Mouse (Mus musculus) forebrain, embryonic 15.5 days (tissue): ENCODE measurements around the gene Gna15. TPM values are rescaled to one million over a fixed set of nuclear protein-coding genes. Genes with fewer than 3 reads are reported as not detected.

Experiments used
- ATAC-seq: fragments of 200-750 bp; cut with Nextera tagmentation; replicated peaks from 2 replicates; pipeline ENCODE4 v1.8.0; 2017; ENCODE audit warnings: mild to moderate bottlenecking, moderate TSS enrichment, moderate library complexity
- H3K27ac ChIP-seq: fragments of 300-500 bp; sonication (generic); replicated peaks from 2 replicates; pipeline ENCODE4 v1.5.1; 2015; ENCODE audit warnings: mild to moderate bottlenecking, inconsistent platforms
- H3K27me3 ChIP-seq: fragments of 300-500 bp; sonication (generic); 2 replicates; pipeline ENCODE4 v1.6.1; 2015; ENCODE audit warnings: inconsistent platforms
- H3K36me3 ChIP-seq: fragments of 300-500 bp; sonication (generic); 2 replicates; pipeline ENCODE4 v1.6.1; 2015; ENCODE audit warnings: mild to moderate bottlenecking, inconsistent platforms
- H3K4me1 ChIP-seq: fragments of 300-500 bp; sonication (generic); 2 replicates; pipeline ENCODE4 v1.6.1; 2015; ENCODE audit warnings: inconsistent platforms
- H3K4me2 ChIP-seq: fragments of 300-500 bp; sonication (generic); replicated peaks from 2 replicates; pipeline ENCODE4 v1.6.1; 2015; ENCODE audit warnings: mild to moderate bottlenecking, inconsistent platforms
- H3K4me3 ChIP-seq: fragments of 300-500 bp; sonication (generic); 2 replicates; pipeline ENCODE4 v1.5.1; 2015; ENCODE audit warnings: mild to moderate bottlenecking, inconsistent platforms
- H3K9ac ChIP-seq: fragments of 300-500 bp; sonication (generic); replicated peaks from 2 replicates; pipeline ENCODE4 v1.6.1; 2015; ENCODE audit warnings: mild to moderate bottlenecking, inconsistent platforms
- H3K9me3 ChIP-seq: fragments of 300-500 bp; sonication (generic); 2 replicates; pipeline ENCODE4 v1.6.1; 2016; ENCODE audit warnings: inconsistent platforms
- WGBS: fragments of 180-500 bp; shearing (Covaris S2); methylation state at CpG from one replicate; pipeline ENCODE4 v1.1.7; 2015; ENCODE audit warnings: mixed read lengths; 5-methylcytosine and 5-hydroxymethylcytosine counted together
- microRNA-seq: library from miRNA; unstranded; fragments of <30 nt; microRNA quantifications from one replicate; pipeline ENCODE4, GENCODE M21; 2016
- polyA plus RNA-seq: library from polyadenylated mRNA; unstranded; fragments of >200 nt; fragmentation: Nextera tagmentation; extraction: Ambion mirVana; gene quantifications from 2 replicates; pipeline ENCODE4 v1.2.1, GENCODE M21; 2015

Gna15 gene
- polyA plus RNA-seq, 1 experiment from 2014 or later: 0.84 TPM

DNA sequence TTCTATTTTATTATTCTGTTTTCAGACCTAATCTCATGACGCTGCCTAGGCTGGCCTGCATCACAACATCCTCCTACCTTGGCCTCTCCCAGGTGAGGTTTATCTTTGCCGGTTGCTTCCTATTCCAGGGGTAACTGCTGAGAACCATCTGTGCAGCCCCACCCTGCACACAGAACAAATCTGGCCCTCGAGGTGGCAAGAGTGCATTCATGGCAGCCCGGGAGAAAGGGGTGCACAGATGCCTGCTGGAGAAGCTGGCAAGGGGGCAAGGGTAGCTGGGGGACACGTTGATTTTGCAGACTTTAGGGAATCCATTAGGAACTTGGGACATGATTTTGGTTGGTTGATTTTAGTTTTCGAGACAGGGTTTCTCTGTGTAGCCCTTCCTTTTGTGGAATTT, 65.8 kb downstream of the Gna15 start:
- no peak overlapping the region for H3K4me2 ChIP-seq
- H3K4me1 ChIP-seq: no peaks in the 10 kb centered on the region
- ATAC-seq: no peak
- H3K9me3 ChIP-seq: no peaks in the 10 kb centered on the region
- H3K36me3 ChIP-seq: no peaks in the 10 kb centered on the region; the same call in 1 of the 2 replicates
- no peak overlapping the region for H3K27ac ChIP-seq
- 77% methylated on average over 6 of the region's 6 CpGs for WGBS
- peaks cover 61% of the 10 kb centered on the region for H3K27me3 ChIP-seq
- no peak overlapping the region for H3K9ac ChIP-seq
- H3K4me3 ChIP-seq: no peak overlapping the region

DNA sequence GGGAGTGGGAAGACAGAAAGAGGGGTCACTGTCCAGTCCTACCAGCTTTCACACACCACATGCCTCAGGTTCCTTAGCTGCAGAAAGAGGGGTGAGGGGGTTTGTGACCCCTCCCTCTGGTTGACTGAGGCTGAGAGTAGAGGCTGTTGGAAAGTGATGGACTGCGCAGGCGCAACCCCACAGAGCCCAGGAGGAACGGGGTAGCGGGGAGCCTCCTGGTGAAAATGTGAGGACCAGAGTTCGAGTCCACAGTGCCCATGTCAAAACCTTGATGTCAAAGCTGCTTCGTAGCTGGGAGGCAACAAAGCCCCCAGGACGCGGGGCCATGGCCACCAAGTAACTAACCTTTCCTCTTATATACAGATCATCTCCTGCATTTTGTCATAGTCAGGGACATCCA, 66.4 kb downstream of the Gna15 start:
- Histone ChIP-seq H3K9ac (no peak overlapping the region), H3K27ac (no peak overlapping the region), H3K9me3 (no peaks in the 10 kb centered on the region), H3K27me3 (peaks cover 61% of the 10 kb centered on the region), H3K4me2 (no peak overlapping the region), H3K4me1 (no peaks in the 10 kb centered on the region), H3K4me3 (no peak overlapping the region), H3K36me3 (no peaks in the 10 kb centered on the region; the same call in 1 of the 2 replicates)
- WGBS: 83% methylated on average over 8 of the region's 8 CpGs
- no peak for ATAC-seq

DNA sequence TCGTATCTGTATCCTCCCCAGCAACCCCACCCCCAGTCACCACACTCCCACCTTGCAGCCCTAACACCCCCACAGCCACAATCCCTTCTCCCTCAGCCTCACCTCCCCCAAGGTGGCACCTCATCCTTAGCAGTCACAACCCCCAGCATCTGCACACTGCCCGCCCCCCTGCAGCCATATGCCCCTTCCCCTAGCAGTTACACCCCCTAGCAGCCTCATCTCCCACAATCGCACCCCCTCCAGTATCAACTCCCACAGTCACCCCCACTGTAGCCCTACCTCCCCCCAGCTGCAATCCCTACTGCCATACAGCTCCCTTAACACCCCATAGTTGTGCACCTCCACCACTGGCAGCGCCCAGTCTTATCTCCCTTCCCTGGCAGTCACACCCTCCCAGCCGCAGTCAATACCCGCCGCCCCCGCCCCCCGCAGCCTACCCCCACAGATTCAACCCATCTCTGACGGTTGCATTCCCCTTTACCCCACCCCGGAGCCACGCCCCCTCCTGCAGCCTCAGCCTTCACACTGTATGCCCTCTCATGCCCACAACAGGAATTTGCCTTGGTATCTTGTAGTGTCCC, 67.0 kb downstream of the Gna15 start:
- H3K4me1 ChIP-seq: no peaks in the 10 kb centered on the region
- no peak overlapping the region for H3K9ac ChIP-seq
- H3K4me3 ChIP-seq: no peak overlapping the region
- no peaks in the 10 kb centered on the region for H3K9me3 ChIP-seq
- ATAC-seq: 0 out of 2 replicates have a peak, but pooled peaks have one; percentile 18
- H3K4me2 ChIP-seq: no peak overlapping the region
- no peak overlapping the region for H3K27ac ChIP-seq
- WGBS: 50% methylated on average over 12 of the region's 12 CpGs
- no peaks in the 10 kb centered on the region; the same call in 1 of the 2 replicates for H3K36me3 ChIP-seq
- H3K27me3 ChIP-seq: peaks cover 61% of the 10 kb centered on the region

DNA sequence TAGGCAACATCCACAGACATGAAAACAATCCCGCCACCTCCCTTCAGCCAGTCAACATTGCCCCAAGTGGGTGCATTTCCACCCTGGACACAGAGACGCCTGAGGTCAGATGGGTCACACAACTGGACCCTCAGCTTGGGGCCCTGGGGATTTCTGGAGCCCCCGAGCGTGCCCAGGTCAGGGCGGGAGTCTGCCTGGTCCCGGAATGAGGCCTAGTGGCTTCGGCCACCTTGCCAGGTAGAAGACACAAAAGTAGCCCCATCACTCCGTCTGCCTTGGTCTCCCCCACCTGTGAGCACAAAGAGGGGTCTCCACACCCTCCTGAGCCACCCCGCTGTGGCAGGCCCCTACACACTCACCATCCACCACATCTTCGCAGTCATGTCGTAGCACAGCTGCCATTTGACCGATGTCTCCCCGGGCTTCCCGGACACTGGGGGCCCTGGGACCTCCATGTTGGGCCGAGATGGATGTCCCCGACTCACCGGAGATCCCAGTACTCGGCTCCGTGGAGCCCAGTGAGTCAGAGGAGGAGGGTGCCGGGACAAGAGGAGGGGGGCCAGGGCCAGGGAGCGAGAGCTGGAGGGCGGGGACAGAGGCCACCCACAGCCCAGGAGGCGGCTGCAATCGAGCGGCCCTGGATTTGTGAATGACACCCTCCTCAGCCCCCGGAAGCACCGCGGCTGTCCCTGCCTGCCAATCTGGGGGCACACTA, 68.7 kb downstream of the Gna15 start, which contains the start of gene Nfic:
Nfic (minus strand) TSS at position 455 of the 715 bp plus-strand sequence.
- no peak within 1 kb of the TSS for H3K27ac ChIP-seq
- no peaks in the 10 kb centered on the region for H3K9me3 ChIP-seq
- H3K4me3 ChIP-seq: no peak within 1 kb of the TSS
- H3K36me3 ChIP-seq: no peaks in the 10 kb centered on the region
- peaks cover 61% of the 10 kb centered on the region for H3K27me3 ChIP-seq
- 65% methylated on average over 28 of the region's 28 CpGs for WGBS
- no peak for ATAC-seq
- H3K4me2 ChIP-seq: no peak within 1 kb of the TSS
- H3K4me1 ChIP-seq: no peaks in the 10 kb centered on the region
- H3K9ac ChIP-seq: no peak within 1 kb of the TSS

DNA sequence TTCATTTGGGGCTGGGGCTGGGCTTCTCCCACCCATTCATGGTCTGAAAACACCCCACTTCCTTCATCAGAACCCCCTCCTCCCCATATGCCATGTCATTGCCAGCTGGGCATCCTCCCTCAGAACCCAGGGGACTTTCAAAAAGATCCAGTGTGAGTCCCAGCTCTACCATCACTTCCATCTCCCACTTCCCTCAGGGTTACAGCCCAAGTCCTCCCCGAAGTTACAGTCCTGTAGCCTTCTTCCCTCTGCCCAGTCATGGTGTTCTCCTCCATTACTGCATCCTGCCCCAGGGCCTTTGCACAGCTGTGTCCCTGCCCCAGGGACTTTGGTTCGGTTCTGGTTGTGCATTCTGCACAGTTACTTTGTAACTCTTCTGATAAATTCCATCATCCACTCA, 69.9 kb downstream of the Gna15 start:
- Histone ChIP-seq H3K4me2 (no peak overlapping the region), H3K27ac (no peak overlapping the region), H3K36me3 (no peaks in the 10 kb centered on the region), H3K9me3 (no peaks in the 10 kb centered on the region), H3K4me1 (no peaks in the 10 kb centered on the region), H3K9ac (no peak overlapping the region), H3K4me3 (no peak overlapping the region), H3K27me3 (peaks cover 58% of the 10 kb centered on the region)
- ATAC-seq: no peak
- WGBS: 83% methylated on average over 2 of the region's 2 CpGs

DNA sequence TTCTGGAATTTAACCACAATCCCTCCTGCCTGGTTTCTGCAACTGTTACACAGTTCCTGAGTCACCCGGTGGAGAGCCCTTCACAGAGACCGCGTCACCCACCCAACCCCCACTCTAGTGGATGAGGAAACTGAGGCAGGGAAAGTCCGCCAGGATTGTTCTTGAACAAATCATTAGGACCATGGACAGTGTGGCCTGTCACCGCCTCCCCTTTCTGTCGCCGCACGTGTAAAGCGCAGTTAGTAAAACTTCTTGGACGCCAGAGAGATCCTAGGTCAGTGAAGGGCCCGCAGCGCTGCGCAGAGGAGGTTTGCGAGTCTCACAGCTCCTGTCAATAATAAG, 71.1 kb downstream of the Gna15 start:
- Histone ChIP-seq H3K4me1 (no peaks in the 10 kb centered on the region), H3K9me3 (no peaks in the 10 kb centered on the region), H3K4me2 (no peak overlapping the region), H3K36me3 (no peaks in the 10 kb centered on the region), H3K27ac (no peak overlapping the region), H3K9ac (no peak overlapping the region), H3K27me3 (peaks cover 58% of the 10 kb centered on the region), H3K4me3 (no peak overlapping the region)
- 3% methylated on average over 14 of the region's 14 CpGs for WGBS
- no peak for ATAC-seq

Small RNA genes lying within 50 kb of the gene (microRNA-seq; reads per million reads assigned to microRNA genes)
- not detected for gene Gm25595

Other genes starting within 250 kb of the Gna15 start
- gene Tjp3, start 232.6 kb downstream of the Gna15 start, polyA plus RNA-seq: 8.5 and 9.0 TPM in 2 replicates
- 123 and 127 TPM in 2 replicates for gene Pip5k1c, start 231.3 kb downstream of the Gna15 start, polyA plus RNA-seq
- gene Cactin, start 203.1 kb downstream of the Gna15 start, polyA plus RNA-seq: 40.7 and 42.4 TPM in 2 replicates
- 3.1 and 4.3 TPM in 2 replicates for gene Tbxa2r, start 195.5 kb downstream of the Gna15 start, polyA plus RNA-seq
- gene Gipc3, start 181.0 kb downstream of the Gna15 start, polyA plus RNA-seq: not detected in 2 replicates
- 41.4 and 43.3 TPM in 2 replicates for gene Hmg20b, start 173.7 kb downstream of the Gna15 start, polyA plus RNA-seq
- 11.2 and 11.9 TPM in 2 replicates for gene Mfsd12, start 166.7 kb downstream of the Gna15 start, polyA plus RNA-seq
- gene 4930404N11Rik, start 158.4 kb downstream of the Gna15 start, polyA plus RNA-seq: 0.73 and 1.3 TPM in 2 replicates
- 133 and 135 TPM in 2 replicates for gene Fzr1, start 145.7 kb downstream of the Gna15 start, polyA plus RNA-seq
- gene Dohh, start 139.8 kb downstream of the Gna15 start, polyA plus RNA-seq: 88.2 and 89.0 TPM in 2 replicates
- gene Gm48551, start 139.8 kb downstream of the Gna15 start, polyA plus RNA-seq: 5.4 and 6.6 TPM in 2 replicates
- gene Gm48552, start 135.2 kb downstream of the Gna15 start, polyA plus RNA-seq: 2.9 and 3.1 TPM in 2 replicates
- 1.2 and 1.8 TPM in 2 replicates for gene Smim24, start 131.2 kb downstream of the Gna15 start, polyA plus RNA-seq
- 24.2 and 29.4 TPM in 2 replicates for gene Nfic, start 68.6 kb downstream of the Gna15 start, polyA plus RNA-seq
- gene Celf5, start 41.5 kb downstream of the Gna15 start, polyA plus RNA-seq: 76.1 and 78.5 TPM in 2 replicates
- gene Ncln, start 27.8 kb downstream of the Gna15 start, polyA plus RNA-seq: 60.3 and 65.0 TPM in 2 replicates
- 0.69 and 0.73 TPM in 2 replicates for gene S1pr4, start 24.1 kb downstream of the Gna15 start, polyA plus RNA-seq
- gene Gna11, start 21.0 kb upstream of the Gna15 start, polyA plus RNA-seq: 99.8 and 103 TPM in 2 replicates
- 665 and 705 TPM in 2 replicates for gene Aes, start 35.3 kb upstream of the Gna15 start, polyA plus RNA-seq
- gene Tle2, start 50.3 kb upstream of the Gna15 start, polyA plus RNA-seq: 27.3 and 28.0 TPM in 2 replicates
- gene Tle6, start 76.8 kb upstream of the Gna15 start, polyA plus RNA-seq: 3.0 and 4.2 TPM in 2 replicates
- gene BC025920, start 82.0 kb upstream of the Gna15 start, polyA plus RNA-seq: 3.0 and 3.1 TPM in 2 replicates
- gene Sirt6, start 103.6 kb upstream of the Gna15 start, polyA plus RNA-seq: 56.5 and 56.7 TPM in 2 replicates
- 11.5 and 12.6 TPM in 2 replicates for gene Ankrd24, start 104.3 kb upstream of the Gna15 start, polyA plus RNA-seq
- 6.3 and 6.9 TPM in 2 replicates for gene Gm10778, start 124.8 kb upstream of the Gna15 start, polyA plus RNA-seq
- gene Zfp433, start 180.6 kb upstream of the Gna15 start, polyA plus RNA-seq: 19.3 and 22.0 TPM in 2 replicates
- 17.7 and 19.5 TPM in 2 replicates for gene Gm3055, start 246.9 kb upstream of the Gna15 start, polyA plus RNA-seq